Mouse (Mus musculus) ovary, postnatal 36 days (tissue): ENCODE measurements at regions not wholly inside any gene's neighbourhood (a gene's known extent, or its start where the extent isn't known, plus 50 kb on each side); places are given as distances from the start of the nearest gene placed in this dataset.

Source experiments
- DNase-seq: peaks from one replicate; pipeline ENCODE4 v3.0.0; 2022; ENCODE audit warnings: low spot score, mixed read lengths

GRCm38 (mm10) chr1:128975586-128975985 lies 297.5 kb upstream of the Thsd7b start:
- no peak for DNase-seq

- DNase-seq = no peak
Observed at GRCm38 (mm10) chr1:128951436-128951835, 321.7 kb upstream of the Thsd7b start.

GRCm38 (mm10) chr1:128950512-128950911 lies 322.6 kb upstream of the Thsd7b start:
- DNase-seq = no peak

- DNase-seq = no peak
Observed at GRCm38 (mm10) chr1:128914811-128915210, 322.7 kb upstream of the Cxcr4 start.

GRCm38 (mm10) chr1:128912532-128912931 lies 320.4 kb upstream of the Cxcr4 start:
- DNase-seq = no peak

- DNase-seq = no peak
Observed at GRCm38 (mm10) chr1:128907566-128907965, 315.5 kb upstream of the Cxcr4 start.

- DNase-seq = no peak
Observed at GRCm38 (mm10) chr1:128898025-128898424, 305.9 kb upstream of the Cxcr4 start.

- no peak for DNase-seq
Observed at GRCm38 (mm10) chr1:128894546-128894945, 302.5 kb upstream of the Cxcr4 start.

- no peak for DNase-seq
Observed at GRCm38 (mm10) chr1:128878291-128878690, 286.2 kb upstream of the Cxcr4 start.

GRCm38 (mm10) chr1:128875289-128875688 lies 283.2 kb upstream of the Cxcr4 start:
- DNase-seq = no peak

GRCm38 (mm10) chr1:128874190-128874589 lies 282.1 kb upstream of the Cxcr4 start:
- no peak for DNase-seq

- DNase-seq = no peak
Observed at GRCm38 (mm10) chr1:128868761-128869160, 276.7 kb upstream of the Cxcr4 start.

GRCm38 (mm10) chr1:128860537-128860936 lies 268.4 kb upstream of the Cxcr4 start:
- DNase-seq = no peak

GRCm38 (mm10) chr1:128860094-128860493 lies 268.0 kb upstream of the Cxcr4 start:
- DNase-seq = no peak

- no peak for DNase-seq
Observed at GRCm38 (mm10) chr1:128858661-128859060, 266.6 kb upstream of the Cxcr4 start.

GRCm38 (mm10) chr1:128856933-128857332 lies 264.8 kb upstream of the Cxcr4 start:
- no peak for DNase-seq

- DNase-seq = no peak
Observed at GRCm38 (mm10) chr1:128854649-128855048, 262.6 kb upstream of the Cxcr4 start.

GRCm38 (mm10) chr1:128853286-128853685 lies 261.2 kb upstream of the Cxcr4 start:
- no peak for DNase-seq

GRCm38 (mm10) chr1:128837361-128837760 lies 245.3 kb upstream of the Cxcr4 start:
- no peak for DNase-seq

- no peak for DNase-seq
Observed at GRCm38 (mm10) chr1:128835510-128835909, 243.4 kb upstream of the Cxcr4 start.

GRCm38 (mm10) chr1:128833096-128833715 lies 241.1 kb upstream of the Cxcr4 start:
- DNase-seq = no peak

- peak; percentile 81 for DNase-seq
Observed at GRCm38 (mm10) chr1:128832201-128832883, 240.2 kb upstream of the Cxcr4 start.

- DNase-seq = no peak
Observed at GRCm38 (mm10) chr1:128830671-128831240, 238.7 kb upstream of the Cxcr4 start.
